Mouse (Mus musculus) neural tube, embryonic 14.5 days (tissue): ENCODE results near the gene 1700025F22Rik. TPM values are rescaled to one million over a fixed set of nuclear protein-coding genes. Genes with fewer than 3 reads are reported as not detected.
"Not testable (repeated sequence)": the region's sequence is repeated elsewhere in the genome, so short reads cannot be mapped to it uniquely, and the experiment has no call there.

Experiments
- ATAC-seq: fragments of 200-750 bp; cut with Nextera tagmentation; 2 replicates; pipeline ENCODE4 v1.8.0; 2017; ENCODE audit warnings: low read depth, mild to moderate bottlenecking, moderate TSS enrichment, moderate library complexity
- H3K27ac ChIP-seq: fragments of 300-500 bp; sonication (generic); 2 replicates; pipeline ENCODE4 v1.5.1; 2014; ENCODE audit warnings: low read depth, mild to moderate bottlenecking, control low read depth, low read length, moderate library complexity, mixed read lengths
- H3K27me3 ChIP-seq: fragments of 300-500 bp; sonication (generic); 2 replicates; pipeline ENCODE4 v1.6.1; 2014; ENCODE audit warnings: low read length; ENCODE audit not compliant: control insufficient read depth, insufficient read depth
- H3K36me3 ChIP-seq: fragments of 300-500 bp; sonication (generic); 2 replicates; pipeline ENCODE4 v1.6.1; 2014; ENCODE audit warnings: low read length, mixed read lengths; ENCODE audit not compliant: control insufficient read depth, insufficient read depth
- H3K4me1 ChIP-seq: fragments of 300-500 bp; sonication (generic); 2 replicates; pipeline ENCODE4 v1.6.1; 2014; ENCODE audit warnings: low read length; ENCODE audit not compliant: control insufficient read depth, insufficient read depth
- H3K4me2 ChIP-seq: fragments of 300-500 bp; sonication (generic); 2 replicates; pipeline ENCODE4 v1.6.1; 2014; ENCODE audit warnings: mild to moderate bottlenecking, low read depth, low read length, control low read depth
- H3K4me3 ChIP-seq: fragments of 300-500 bp; sonication (generic); 2 replicates; pipeline ENCODE4 v1.5.1; 2014; ENCODE audit warnings: low read depth, low read length, control low read depth, mixed read lengths
- H3K9ac ChIP-seq: fragments of 300-500 bp; sonication (generic); replicated peaks from 2 replicates; pipeline ENCODE4 v1.6.1; 2014; ENCODE audit warnings: low read depth, mild to moderate bottlenecking, control low read depth, low read length, mixed read lengths
- H3K9me3 ChIP-seq: fragments of 300-500 bp; sonication (generic); 2 replicates; pipeline ENCODE4 v1.6.1; 2016; ENCODE audit warnings: low read length; ENCODE audit not compliant: control insufficient read depth
- WGBS: fragments of 180-500 bp; shearing (Covaris S2); extraction: QIAGEN DNeasy Blood & Tissue Kit; methylation state at CpG from one replicate; pipeline ENCODE4 v1.1.7; 2014; 5-methylcytosine and 5-hydroxymethylcytosine counted together
- polyA plus RNA-seq: library from polyadenylated mRNA; unstranded; fragments of >200 nt; fragmentation: Nextera tagmentation; extraction: Ambion mirVana; gene quantifications from 2 replicates; pipeline ENCODE4 v1.2.1, GENCODE M21; 2014

1700025F22Rik gene
- not detected in 2 replicates for polyA plus RNA-seq

DNA sequence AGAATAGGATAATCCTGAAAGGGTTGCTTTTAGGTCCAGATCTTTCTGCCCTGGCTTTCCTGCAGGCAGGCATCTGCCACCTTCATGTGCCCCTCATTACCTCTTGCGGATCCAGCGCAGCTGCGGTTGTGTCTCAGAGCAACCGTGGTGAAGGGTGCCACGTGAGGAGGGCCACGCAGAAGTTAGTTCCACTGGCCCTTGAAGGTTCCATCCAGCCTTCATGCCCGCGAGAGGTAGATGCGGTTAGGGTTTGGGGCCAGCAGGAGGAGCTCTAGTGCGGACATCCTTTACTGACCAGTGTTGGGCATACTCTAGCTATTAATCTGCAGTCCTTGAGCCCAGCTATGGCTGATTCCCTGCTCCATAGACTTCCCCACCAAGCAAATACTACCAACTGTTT is at the start of gene 1700025F22Rik:
TSS of gene 1700025F22Rik (minus strand) at position 149 of the 400 bp plus-strand sequence.
- no peak for ATAC-seq
- no peak within 1 kb of the TSS for H3K27ac ChIP-seq
- H3K9ac ChIP-seq, result no peak within 1 kb of the TSS
- H3K9me3 ChIP-seq, result no peaks in the 10 kb centered on the region
- no peak within 1 kb of the TSS for H3K4me3 ChIP-seq
- no peaks in the 10 kb centered on the region for H3K36me3 ChIP-seq
- 38% methylated on average over 10 of the region's 10 CpGs for WGBS
- no peaks in the 10 kb centered on the region for H3K27me3 ChIP-seq
- H3K4me1 ChIP-seq, result no peaks in the 10 kb centered on the region
- no peak within 1 kb of the TSS for H3K4me2 ChIP-seq

DNA sequence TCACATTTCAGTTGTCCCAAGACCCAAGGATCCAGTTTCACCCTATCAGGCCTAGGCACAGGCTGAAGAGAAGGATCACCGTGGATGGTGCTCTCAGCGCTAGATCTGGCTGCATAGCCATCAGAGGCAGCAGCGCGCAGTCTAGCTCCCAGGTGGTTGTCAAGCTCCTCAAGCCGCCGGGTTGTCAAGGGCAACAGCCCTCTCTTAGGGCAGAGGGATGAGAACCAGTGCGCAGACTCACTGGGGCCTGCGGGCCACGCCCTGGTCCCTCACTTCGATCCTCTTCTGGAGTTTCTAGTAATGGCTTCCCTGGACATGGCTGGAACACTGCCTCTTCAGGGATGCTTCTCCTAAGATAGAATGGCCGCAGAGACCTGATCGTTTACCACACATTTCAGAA is 31.4 kb upstream of the 1700025F22Rik start, which contains the start of gene Ms4a13:
TSS of gene Ms4a13 (minus strand) at position 192 of the 400 bp plus-strand sequence.
- Histone ChIP-seq H3K9me3 (no peaks in the 10 kb centered on the region), H3K27ac (no peak within 1 kb of the TSS), H3K27me3 (no peaks in the 10 kb centered on the region), H3K4me1 (no peaks in the 10 kb centered on the region), H3K4me2 (no peak within 1 kb of the TSS), H3K36me3 (no peaks in the 10 kb centered on the region), H3K9ac (no peak within 1 kb of the TSS), H3K4me3 (no peak within 1 kb of the TSS)
- 54% methylated on average over 12 of the region's 12 CpGs for WGBS
- ATAC-seq, result no peak

DNA sequence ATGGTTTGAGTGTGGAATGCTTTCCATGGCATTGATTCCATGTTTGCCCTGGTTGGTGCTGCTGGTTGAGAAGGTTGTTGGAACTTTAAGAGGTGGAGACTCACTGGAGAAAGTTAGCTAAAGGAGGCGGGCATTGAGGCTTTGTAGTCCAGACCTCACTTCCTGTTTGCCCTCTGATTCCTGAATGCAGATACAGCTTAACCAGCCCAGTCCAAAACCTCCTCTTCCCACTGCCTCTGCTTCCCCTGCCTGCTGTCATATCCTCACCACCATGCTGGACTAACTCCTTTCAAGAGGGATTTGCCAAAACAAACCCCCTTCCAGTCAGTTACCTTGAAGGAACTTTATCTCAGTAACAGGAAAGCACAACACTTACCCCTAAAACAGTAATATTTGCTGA is 27.4 kb upstream of the 1700025F22Rik start:
- Histone ChIP-seq H3K9ac (no peak overlapping the region), H3K27me3 (no peaks in the 10 kb centered on the region), H3K4me3 (no peak overlapping the region), H3K36me3 (no peaks in the 10 kb centered on the region), H3K4me2 (no peak overlapping the region), H3K4me1 (no peaks in the 10 kb centered on the region), H3K9me3 (no peaks in the 10 kb centered on the region), H3K27ac (no peak overlapping the region)
- ATAC-seq, result no peak
- WGBS, result 73% methylated on average over 1 of the region's 1 CpGs

DNA sequence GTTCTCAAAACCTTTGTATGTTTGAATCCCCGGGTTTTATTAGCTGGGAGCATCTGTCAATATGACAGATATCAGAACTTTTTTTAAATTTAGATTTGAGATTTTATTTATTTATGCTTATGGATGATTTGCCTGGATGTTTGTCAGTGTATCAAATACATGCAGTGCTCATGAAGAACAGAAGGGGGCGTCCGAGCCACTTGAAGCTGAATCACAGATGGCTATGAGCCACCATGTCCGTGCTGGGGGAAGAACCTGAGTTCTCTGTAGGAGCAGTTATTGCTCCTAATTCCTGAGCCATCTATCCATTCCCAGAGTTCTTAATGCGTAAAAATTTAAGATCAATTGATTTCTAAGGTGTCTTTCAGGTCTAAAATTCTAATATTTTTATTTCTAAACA is 19.0 kb upstream of the 1700025F22Rik start:
- no peak overlapping the region for H3K4me2 ChIP-seq
- H3K9me3 ChIP-seq, result no peaks in the 10 kb centered on the region
- no peaks in the 10 kb centered on the region for H3K27me3 ChIP-seq
- no peaks in the 10 kb centered on the region for H3K36me3 ChIP-seq
- H3K4me3 ChIP-seq, result no peak overlapping the region
- 19% methylated on average over 5 of the region's 5 CpGs for WGBS
- no peak overlapping the region for H3K27ac ChIP-seq
- H3K9ac ChIP-seq, result no peak overlapping the region
- ATAC-seq, result no peak
- H3K4me1 ChIP-seq, result no peaks in the 10 kb centered on the region

DNA sequence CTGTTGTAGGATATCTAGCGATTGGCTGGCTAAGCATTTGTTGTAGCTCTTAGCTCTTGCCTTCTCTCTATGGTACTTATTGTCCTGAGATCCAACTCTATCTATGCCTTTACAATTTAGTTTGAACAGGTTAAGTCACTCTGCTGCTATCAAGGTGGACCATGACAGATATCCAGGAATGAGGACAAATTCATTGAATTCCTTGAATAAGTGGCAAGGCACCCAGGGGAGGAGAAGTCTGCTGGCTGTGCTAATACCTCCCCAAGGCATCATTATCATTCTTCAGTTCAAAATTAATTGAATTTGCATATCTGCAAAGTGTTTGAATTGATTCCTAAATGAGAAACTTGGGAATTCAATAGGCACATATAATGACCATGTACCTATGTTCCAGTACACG is 12.3 kb upstream of the 1700025F22Rik start:
- peak; percentile 11; the same call in 1 of the 2 replicates for ATAC-seq
- Histone ChIP-seq H3K4me3 (no peak overlapping the region), H3K4me2 (no peak overlapping the region), H3K9me3 (no peaks in the 10 kb centered on the region), H3K27ac (no peak overlapping the region), H3K9ac (no peak overlapping the region), H3K36me3 (no peaks in the 10 kb centered on the region), H3K4me1 (no peaks in the 10 kb centered on the region), H3K27me3 (no peaks in the 10 kb centered on the region)
- WGBS, result 49% methylated on average over 2 of the region's 2 CpGs

DNA sequence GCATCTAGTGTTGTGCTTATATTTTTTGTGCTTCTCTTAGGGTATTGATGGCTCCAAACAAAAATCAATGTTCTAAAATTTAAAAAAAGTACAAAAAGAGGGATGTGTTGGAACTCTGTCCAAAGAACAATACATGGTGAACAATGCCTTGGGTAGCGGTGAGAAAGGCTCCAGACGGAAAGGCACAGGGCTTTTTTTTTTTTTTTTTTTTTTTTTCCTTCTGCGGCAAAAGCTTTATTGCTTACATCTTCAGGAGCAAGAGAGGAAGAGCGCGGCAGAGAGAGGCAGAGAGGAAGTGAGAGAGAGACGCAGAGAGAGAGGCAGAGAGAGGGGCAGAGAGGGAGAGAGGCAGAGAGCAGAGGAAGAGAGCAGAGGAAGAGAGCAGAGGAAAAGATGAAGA is 7.2 kb downstream of the 1700025F22Rik start:
- not testable (repeated sequence) for H3K9ac ChIP-seq, H3K27ac ChIP-seq, H3K4me3 ChIP-seq, H3K4me1 ChIP-seq, H3K36me3 ChIP-seq, H3K4me2 ChIP-seq, H3K27me3 ChIP-seq, ATAC-seq, H3K9me3 ChIP-seq
- 87% methylated on average over 6 of the region's 6 CpGs for WGBS

DNA sequence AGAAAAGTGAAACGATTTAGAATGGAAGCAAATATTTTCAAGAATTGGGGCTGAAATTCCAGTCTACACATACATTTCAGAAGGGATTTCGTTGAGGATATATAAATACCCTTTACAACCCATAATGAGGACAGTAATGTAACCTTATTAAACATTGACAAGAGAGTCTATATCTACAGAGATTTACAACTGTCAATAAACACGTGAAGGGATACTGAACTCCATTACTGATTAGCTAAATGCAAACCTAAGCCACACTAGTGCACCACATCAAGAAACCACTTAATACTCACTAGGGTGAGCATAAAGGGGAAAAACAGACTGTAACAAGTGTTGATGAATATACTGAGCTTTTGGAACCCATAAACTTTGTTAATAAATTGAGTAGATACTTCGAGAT is 29.8 kb downstream of the 1700025F22Rik start:
- Histone ChIP-seq H3K27me3 (no peaks in the 10 kb centered on the region), H3K4me3 (no peak overlapping the region), H3K36me3 (no peaks in the 10 kb centered on the region), H3K9me3 (no peaks in the 10 kb centered on the region), H3K27ac (no peak overlapping the region), H3K4me1 (no peaks in the 10 kb centered on the region), H3K9ac (no peak overlapping the region), H3K4me2 (no peak overlapping the region)
- no peak for ATAC-seq
- WGBS, result 70% methylated on average over 4 of the region's 4 CpGs

DNA sequence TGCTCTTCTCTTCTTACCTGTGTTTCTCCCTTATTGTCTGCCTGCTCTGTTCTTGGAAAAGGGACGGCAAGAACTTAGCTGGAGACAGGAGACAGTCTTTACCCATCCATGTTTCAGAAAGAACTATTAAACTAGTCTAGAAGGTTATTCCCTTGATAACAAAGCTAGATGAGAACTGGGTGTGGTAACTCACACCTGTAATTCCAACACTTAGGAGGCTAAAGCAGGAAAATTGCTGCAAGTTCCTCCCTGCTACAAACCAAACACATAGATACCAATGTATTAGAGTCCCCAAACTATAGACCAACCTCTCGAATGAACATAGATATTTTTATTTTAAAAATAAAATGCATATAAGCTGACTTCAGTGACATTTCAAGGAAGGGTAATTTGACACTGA is 30.3 kb downstream of the 1700025F22Rik start:
- 93% methylated on average over 2 of the region's 2 CpGs for WGBS
- no peaks in the 10 kb centered on the region for H3K4me1 ChIP-seq
- no peak for ATAC-seq

DNA sequence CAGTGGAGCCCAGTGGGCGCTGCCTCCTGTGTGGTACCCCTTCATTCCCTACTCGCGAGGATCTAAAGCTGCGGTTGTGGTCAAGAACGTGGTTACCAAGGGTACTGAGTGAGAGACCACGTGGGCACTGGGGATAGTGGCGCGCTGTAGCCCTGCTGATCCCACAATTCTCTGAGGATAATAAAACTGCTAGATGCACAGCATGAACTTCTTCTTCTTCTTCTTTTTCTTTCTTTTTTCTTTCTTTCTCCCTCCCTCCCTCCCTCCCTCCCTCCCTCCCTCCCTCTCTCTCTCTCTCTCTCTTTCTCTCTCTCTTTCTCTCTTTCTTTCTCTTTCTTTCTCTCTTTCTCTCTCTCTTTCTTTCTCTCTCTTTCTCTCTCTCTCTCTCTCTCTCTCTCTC is 34.3 kb downstream of the 1700025F22Rik start, which contains the start of gene 1700017D01Rik:
TSS of gene 1700017D01Rik (minus strand) at position 101 of the 400 bp plus-strand sequence.
- 81% methylated on average over 8 of the region's 8 CpGs for WGBS
- not testable (repeated sequence) for H3K4me3 ChIP-seq, H3K4me1 ChIP-seq, H3K27me3 ChIP-seq, H3K36me3 ChIP-seq, H3K9me3 ChIP-seq, ATAC-seq, H3K9ac ChIP-seq, H3K27ac ChIP-seq, H3K4me2 ChIP-seq

More for the DNA sequence above, 30.3 kb downstream of the 1700025F22Rik start:
- H3K9me3 ChIP-seq, result no peaks in the 10 kb centered on the region
- H3K4me3 ChIP-seq, result no peak overlapping the region
- no peak overlapping the region for H3K9ac ChIP-seq
- H3K27ac ChIP-seq, result no peak overlapping the region
- H3K4me2 ChIP-seq, result no peak overlapping the region
- H3K36me3 ChIP-seq, result no peaks in the 10 kb centered on the region
- no peaks in the 10 kb centered on the region for H3K27me3 ChIP-seq
